Mouse (Mus musculus) hindbrain, postnatal 0 days (tissue): ENCODE results near the gene Inha. TPM values are rescaled to one million over a fixed set of nuclear protein-coding genes. Genes with fewer than 3 reads are reported as not detected.
A peak's percentile ranks its signal among the peaks of the same experiment; 100 is the strongest.

Experiments
- ATAC-seq: fragments of 200-750 bp; cut with Nextera tagmentation; 2 replicates; pipeline ENCODE4 v1.8.0; 2017; ENCODE audit warnings: mild to moderate bottlenecking, moderate TSS enrichment, moderate library complexity
- DNase-seq: peaks from one replicate; pipeline ENCODE4 v3.0.0-alpha.2; 2015; ENCODE audit warnings: low spot score
- H3K27ac ChIP-seq: fragments of 300-500 bp; sonication (generic); 2 replicates; pipeline ENCODE4 v1.5.1; 2014; ENCODE audit warnings: mild to moderate bottlenecking
- H3K27me3 ChIP-seq: fragments of 300-500 bp; sonication (generic); 2 replicates; pipeline ENCODE4 v1.6.1; 2014; ENCODE audit warnings: low read length, mixed read lengths; ENCODE audit not compliant: insufficient read depth
- H3K36me3 ChIP-seq: fragments of 300-500 bp; sonication (generic); 2 replicates; pipeline ENCODE4 v1.6.1; 2014; ENCODE audit warnings: low read length, mixed read lengths; ENCODE audit not compliant: insufficient read depth
- H3K4me1 ChIP-seq: fragments of 300-500 bp; sonication (generic); 2 replicates; pipeline ENCODE4 v1.6.1; 2014; ENCODE audit warnings: antibody characterized with exemption, low read length, mixed read lengths; ENCODE audit not compliant: insufficient read depth
- H3K4me2 ChIP-seq: fragments of 300-500 bp; sonication (generic); 2 replicates; pipeline ENCODE4 v1.6.1; 2014; ENCODE audit warnings: low read depth, mild to moderate bottlenecking, low read length, moderate library complexity, mixed read lengths
- H3K4me3 ChIP-seq: fragments of 300-500 bp; sonication (generic); 2 replicates; pipeline ENCODE4 v1.5.1; 2014; ENCODE audit warnings: low read length
- H3K9ac ChIP-seq: fragments of 300-500 bp; sonication (generic); replicated peaks from 2 replicates; pipeline ENCODE4 v1.6.1; 2014; ENCODE audit warnings: mild to moderate bottlenecking, low read length, moderate library complexity, mixed read lengths
- H3K9me3 ChIP-seq: fragments of 300-500 bp; sonication (generic); 2 replicates; pipeline ENCODE4 v1.6.1; 2016; ENCODE audit warnings: low read length, mixed read lengths
- CTCF ChIP-seq: IDR thresholded peaks from 2 replicates; pipeline ENCODE4 v1.5.1; 2016; ENCODE audit warnings: antibody characterized with exemption, control low read depth, low read depth
- whole genome bisulfite sequencing: fragments of 180-500 bp; shearing (Covaris S2); extraction: QIAGEN DNeasy Blood & Tissue Kit; methylation state at CpG from one replicate; pipeline ENCODE4 v1.1.7; 2014; 5-methylcytosine and 5-hydroxymethylcytosine counted together
- polyA plus RNA-seq: library from polyadenylated mRNA; unstranded; fragments of >200 nt; fragmentation: Nextera tagmentation; extraction: Ambion mirVana; gene quantifications from 2 replicates; pipeline ENCODE4 v1.2.1, GENCODE M21; 2015
- total RNA-seq: library from RNA; depleted of rRNA; stranded (reverse); fragments of >200 nt; gene quantifications from 2 replicates; pipeline ENCODE4 v1.2.3, GENCODE M21; 2014

The Inha gene
- total and polyA plus RNA-seq, 2 experiments from 2014 or later, result 20.3 to 28.9 TPM

DNA sequence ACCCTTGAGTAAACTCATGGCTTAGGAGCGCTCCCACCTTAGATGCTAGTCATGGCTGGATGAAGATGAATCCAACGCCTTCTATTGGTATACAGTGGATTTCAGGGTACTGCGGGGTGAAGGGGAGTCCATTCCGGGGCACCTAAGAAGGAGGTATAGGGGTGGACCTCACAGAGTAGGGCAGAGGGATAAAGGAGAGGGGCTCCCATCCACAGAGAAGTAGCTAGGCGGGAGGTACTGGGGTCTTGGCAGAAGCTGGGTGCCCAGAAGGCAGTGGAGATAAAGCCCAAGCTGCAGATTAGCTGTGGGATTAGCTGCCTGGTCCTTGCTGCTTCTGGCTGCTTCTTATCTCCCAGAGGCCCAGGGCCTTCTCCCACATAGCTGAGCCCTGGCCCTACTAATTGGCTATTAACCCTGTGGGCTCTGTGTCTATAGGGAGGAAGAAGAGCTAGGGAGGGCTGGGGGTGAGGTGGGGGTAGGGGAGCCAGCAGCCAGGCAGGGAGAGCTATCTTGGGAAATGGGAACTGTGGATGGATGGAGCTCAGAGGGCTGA is 43.1 kb upstream of the Inha start:
- ATAC-seq (0 out of 2 replicates have a peak, but pooled peaks have one; percentile 31), DNase-seq (no peak)
- no peak overlapping the region for H3K9ac ChIP-seq
- H3K4me2 ChIP-seq, result no peak overlapping the region
- no peak overlapping the region for H3K4me3 ChIP-seq
- 82% methylated on average over 5 of the region's 5 CpGs for WGBS
- no peak overlapping the region for H3K27ac ChIP-seq
- TF ChIP-seq CTCF, result no peak
- no peaks in the 10 kb centered on the region for H3K36me3 ChIP-seq
- H3K4me1 ChIP-seq, result peaks cover 5% of the 10 kb centered on the region; the same call in 1 of the 2 replicates
- 0 out of 2 replicates have a peak, but pooled peaks cover 4% of the 10 kb centered on the region for H3K27me3 ChIP-seq
- no peaks in the 10 kb centered on the region for H3K9me3 ChIP-seq

DNA sequence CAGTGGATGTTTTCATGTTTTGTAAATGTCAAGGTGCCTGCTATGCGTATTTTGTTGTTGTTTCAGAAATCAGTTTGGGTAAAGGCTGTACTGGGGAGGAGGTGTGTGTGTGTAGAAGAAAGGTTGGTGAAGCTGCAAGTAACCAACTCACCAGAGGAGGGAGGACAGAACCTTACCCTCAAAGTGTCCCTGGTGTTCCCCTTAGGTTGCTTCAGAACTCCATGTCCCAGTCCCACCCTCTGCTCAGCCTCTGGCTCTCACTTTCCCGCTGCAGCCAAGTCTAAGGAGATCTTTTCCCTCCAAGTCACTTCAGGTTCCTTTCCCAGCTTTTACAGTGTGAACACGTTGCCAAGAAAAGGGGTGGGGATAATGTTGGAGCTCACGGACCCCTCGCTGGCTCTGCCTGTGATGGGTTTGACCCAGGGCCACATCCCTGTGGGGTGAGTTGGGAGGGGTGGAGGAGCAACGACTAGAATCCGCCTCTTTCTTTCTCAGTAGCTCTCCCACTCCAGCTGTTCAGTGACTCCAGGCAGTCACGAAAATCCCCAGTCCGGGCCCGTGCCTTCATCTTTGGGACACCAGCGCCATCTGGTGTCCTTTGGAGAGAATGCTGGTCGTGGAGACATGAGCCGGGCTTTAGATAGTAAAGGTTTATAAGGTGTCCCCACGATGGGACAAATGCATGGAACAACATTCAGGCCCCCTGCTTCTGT is 39.5 kb upstream of the Inha start:
- DNase-seq, result peak; percentile 92
- Histone ChIP-seq H3K36me3 (no peaks in the 10 kb centered on the region; the same call in 1 of the 2 replicates), H3K4me3 (no peak overlapping the region), H3K27ac (no peak overlapping the region), H3K4me2 (peak overlapping the region; percentile 27; the same call in 1 of the 2 replicates), H3K9me3 (no peaks in the 10 kb centered on the region), H3K9ac (no peak overlapping the region), H3K4me1 (no peaks in the 10 kb centered on the region), H3K27me3 (no peaks in the 10 kb centered on the region)
- 8% methylated on average over 14 of the region's 14 CpGs for WGBS
- peak; percentile 80 for ATAC-seq
- peak; percentile 92 for TF ChIP-seq CTCF

DNA sequence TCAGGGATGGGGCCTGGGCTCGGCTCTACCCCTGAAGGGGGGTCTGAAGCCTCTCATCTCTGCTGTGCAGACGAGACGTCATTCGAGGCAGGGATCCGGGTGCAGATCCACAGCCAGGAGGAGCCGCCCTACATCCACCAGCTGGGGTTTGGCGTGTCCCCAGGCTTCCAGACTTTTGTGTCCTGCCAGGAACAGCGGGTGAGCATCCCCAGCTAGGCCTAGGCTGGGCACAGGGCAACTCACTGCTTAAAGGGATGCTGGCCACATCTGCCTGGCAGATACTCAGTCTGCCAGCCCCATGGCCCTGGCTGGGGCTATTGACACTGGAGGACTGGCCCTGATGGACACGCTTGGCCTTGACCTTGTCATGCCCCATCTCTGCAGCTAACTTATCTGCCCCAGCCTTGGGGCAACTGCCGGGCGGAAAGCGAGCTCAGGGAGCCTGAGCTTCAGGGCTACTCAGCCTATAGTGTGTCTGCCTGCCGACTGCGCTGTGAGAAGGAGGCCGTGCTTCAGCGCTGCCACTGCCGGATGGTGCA is 37.5 kb upstream of the Inha start:
- DNase-seq (no peak), ATAC-seq (no peak)
- no peaks in the 10 kb centered on the region for H3K4me1 ChIP-seq
- no peaks in the 10 kb centered on the region for H3K27me3 ChIP-seq
- WGBS, result 72% methylated on average over 17 of the region's 17 CpGs
- no peak overlapping the region for H3K4me2 ChIP-seq
- H3K9me3 ChIP-seq, result no peaks in the 10 kb centered on the region
- H3K36me3 ChIP-seq, result peaks cover 10% of the 10 kb centered on the region
- H3K27ac ChIP-seq, result no peak overlapping the region
- H3K4me3 ChIP-seq, result no peak overlapping the region
- no peak for TF ChIP-seq CTCF
- H3K9ac ChIP-seq, result no peak overlapping the region

DNA sequence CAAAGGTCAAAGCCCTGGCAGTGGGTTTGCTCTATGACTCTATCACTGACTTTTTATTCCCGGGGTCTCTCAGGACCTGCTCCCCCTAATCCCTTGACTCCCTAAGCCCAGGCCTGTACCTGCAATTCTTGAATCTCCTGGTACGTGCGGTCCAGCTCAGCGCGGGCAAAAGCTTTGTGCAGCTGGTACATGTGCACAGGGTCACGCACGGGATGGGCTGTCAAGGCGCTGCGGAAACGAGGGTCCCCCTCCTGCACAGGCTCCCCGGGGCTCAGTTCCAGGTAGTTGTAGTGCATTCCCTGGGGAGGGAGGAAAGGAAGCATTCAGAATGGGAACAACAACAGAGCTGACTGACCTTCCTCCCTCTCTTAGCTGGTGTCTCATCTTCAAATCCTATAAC is 30.4 kb upstream of the Inha start:
- TF ChIP-seq CTCF, result no peak
- no peak overlapping the region for H3K27ac ChIP-seq
- H3K27me3 ChIP-seq, result no peaks in the 10 kb centered on the region
- 92% methylated on average over 11 of the region's 11 CpGs for WGBS
- DNase-seq, result no peak
- H3K9me3 ChIP-seq, result no peaks in the 10 kb centered on the region
- no peak overlapping the region for H3K4me2 ChIP-seq
- ATAC-seq, result no peak
- H3K9ac ChIP-seq, result no peak overlapping the region
- H3K4me3 ChIP-seq, result no peak overlapping the region
- peaks cover 33% of the 10 kb centered on the region for H3K36me3 ChIP-seq
- peaks cover 9% of the 10 kb centered on the region; the same call in 1 of the 2 replicates for H3K4me1 ChIP-seq

DNA sequence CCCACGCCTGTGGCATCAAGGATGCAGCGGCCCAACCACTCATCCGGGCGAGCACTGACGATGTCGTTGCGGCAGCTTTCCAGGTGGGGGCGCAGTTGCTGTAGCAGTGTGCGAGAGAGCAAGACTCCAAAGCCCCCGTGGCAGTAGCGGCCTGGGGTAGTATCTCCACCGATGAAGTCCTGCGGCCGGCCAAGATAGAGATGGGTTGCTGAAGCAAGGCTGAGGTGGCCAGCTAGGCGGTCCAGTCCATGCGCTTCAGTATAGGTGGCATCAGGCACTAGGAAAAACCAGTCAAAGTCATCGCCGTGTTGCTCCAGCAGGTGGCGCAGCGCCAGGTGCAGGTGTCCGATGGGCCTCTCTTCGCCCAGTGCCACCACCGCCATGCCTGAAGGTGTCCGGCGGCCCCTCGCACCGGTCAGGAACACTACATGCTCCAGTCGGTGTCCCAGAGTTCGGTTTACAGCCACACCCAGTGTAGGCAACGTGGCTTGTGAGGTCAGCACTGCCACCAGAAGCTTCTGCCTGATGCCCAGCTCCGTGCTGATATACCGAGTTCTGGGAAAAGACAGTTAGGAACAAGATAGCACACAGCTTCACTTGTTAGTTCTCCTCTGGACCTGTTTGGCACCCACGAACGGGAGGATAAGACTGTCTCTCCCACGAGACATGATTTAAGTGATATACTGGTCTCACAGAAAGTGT is 29.5 kb upstream of the Inha start:
- Histone ChIP-seq H3K27ac (no peak overlapping the region), H3K27me3 (no peaks in the 10 kb centered on the region), H3K4me1 (peaks cover 9% of the 10 kb centered on the region; the same call in 1 of the 2 replicates), H3K9me3 (no peaks in the 10 kb centered on the region), H3K4me3 (peak overlapping the region; percentile 61), H3K36me3 (peaks cover 33% of the 10 kb centered on the region), H3K4me2 (peak overlapping the region; percentile 78), H3K9ac (no peak overlapping the region)
- TF ChIP-seq CTCF, result peak; percentile 89
- ATAC-seq, result 0 out of 2 replicates have a peak, but pooled peaks have one; percentile 3
- DNase-seq, result peak; percentile 87
- 8% methylated on average over 35 of the region's 35 CpGs for WGBS

DNA sequence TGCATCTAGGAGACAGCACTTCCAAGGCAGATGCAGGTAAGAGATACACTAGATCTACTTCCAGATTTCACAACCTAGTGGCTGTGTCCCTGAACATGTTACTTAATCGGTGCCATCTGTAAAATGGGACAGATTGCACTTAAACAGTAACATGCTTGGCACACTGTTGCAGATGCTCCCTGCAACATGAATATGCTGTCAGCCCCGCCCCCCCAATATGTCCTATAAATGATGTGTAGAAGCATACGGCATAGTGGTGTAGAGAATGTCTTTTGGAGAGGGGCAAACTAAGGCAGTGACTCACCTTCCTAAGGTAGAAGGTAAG is 28.9 kb upstream of the Inha start:
- Histone ChIP-seq H3K4me1 (peaks cover 9% of the 10 kb centered on the region; the same call in 1 of the 2 replicates), H3K27ac (no peak overlapping the region), H3K4me3 (peak overlapping the region; percentile 61), H3K4me2 (peak overlapping the region; percentile 78), H3K9me3 (no peaks in the 10 kb centered on the region), H3K36me3 (peaks cover 35% of the 10 kb centered on the region), H3K27me3 (no peaks in the 10 kb centered on the region), H3K9ac (peak overlapping the region; percentile 80; the same call in 1 of the 2 replicates)
- ATAC-seq (no peak), DNase-seq (no peak)
- WGBS, result 52% methylated on average over 3 of the region's 3 CpGs
- TF ChIP-seq CTCF, result no peak
